Mouse (Mus musculus): Measurements from ENCODE around the gene Hpse2.

GRCm38 (mm10) chr19:42756671-42757070 lies 631.5 kb downstream of the Hpse2 start:
- TF ChIP-seq CTCF (IDR thresholded peaks at IDR 0.05; ENCODE audit: low read depth, low read length) = no peak
- no peak for TF ChIP-seq EP300 (IDR thresholded peaks at IDR 0.05; ENCODE audit: insufficient read depth, low read depth, low read length)
